Mouse (Mus musculus) CH12.LX (cell line): Measurements from ENCODE around the gene Traf5. TPM values are rescaled to one million over a fixed set of nuclear protein-coding genes. Genes with fewer than 3 reads are reported as not detected.

Source experiments
- DNase-seq: peaks from one replicate; pipeline ENCODE4 v3.0.0-alpha.2; 2013; ENCODE audit errors: extremely low read depth
- H3K27ac ChIP-seq: 2 replicates; pipeline ENCODE4 v1.5.1; 2012; ENCODE audit warnings: low read depth, mild to moderate bottlenecking, control low read depth, moderate library complexity; ENCODE audit not compliant: insufficient read depth
- H3K27me3 ChIP-seq: replicated peaks from 2 replicates; pipeline ENCODE3; 2012; ENCODE audit warnings: inconsistent platforms
- H3K36me3 ChIP-seq, 2 experiments: replicated peaks in 1 of 2; 2 replicates each; pipeline versions ENCODE3 to v1.6.1; 2012; ENCODE audit warnings: inconsistent platforms in 1 of 2, low read length in 1 of 2, mild to moderate bottlenecking in 1 of 2, mixed read lengths in 1 of 2, moderate library complexity in 1 of 2; ENCODE audit not compliant: control insufficient read depth in 1 of 2, insufficient read depth in 1 of 2
- H3K4me1 ChIP-seq, 2 experiments: 2 replicates each; pipeline ENCODE4 v1.6.1; 2012; ENCODE audit warnings: inconsistent platforms in 1 of 2, moderate library complexity in 1 of 2; ENCODE audit not compliant: insufficient read depth in 2 of 2, control insufficient read depth in 1 of 2
- H3K4me2 ChIP-seq: 2 replicates; pipeline ENCODE4 v1.6.1; 2012; ENCODE audit warnings: low read depth, mild to moderate bottlenecking, control low read depth; ENCODE audit not compliant: poor library complexity, insufficient read depth, severe bottlenecking
- H3K4me3 ChIP-seq, 3 experiments: fragments of 150-350 bp in 1 of 3; sonication (generic) in 1 of 3; replicated peaks in 1 of 3; 2 replicates each; pipeline versions ENCODE3 to v1.5.1; 2011 to 2012; ENCODE audit warnings: low read depth in 2 of 3, low read length in 2 of 3, mild to moderate bottlenecking in 2 of 3, moderate library complexity in 2 of 3, control low read depth in 1 of 3, improper control_type of control experiment in 1 of 3, inconsistent platforms in 1 of 3, mixed read lengths in 1 of 3; ENCODE audit not compliant: poor library complexity in 1 of 3
- H3K79me2 ChIP-seq: replicated peaks from 2 replicates; pipeline ENCODE4 v1.6.1; 2012; ENCODE audit warnings: mild to moderate bottlenecking, moderate library complexity; ENCODE audit not compliant: control insufficient read depth, poor library complexity, insufficient read depth, severe bottlenecking; ENCODE audit errors: extremely low read depth
- H3K9ac ChIP-seq: 2 replicates; pipeline ENCODE4 v1.6.1; 2012; ENCODE audit warnings: low read depth, mild to moderate bottlenecking, control low read depth, moderate library complexity; ENCODE audit not compliant: insufficient read depth
- H3K9me3 ChIP-seq: replicated peaks from 2 replicates; pipeline ENCODE3; 2012; ENCODE audit warnings: low read length, inconsistent platforms, mixed read lengths
- CHD1 ChIP-seq: IDR thresholded peaks from 2 replicates; pipeline ENCODE4 v1.6.1; 2012; ENCODE audit warnings: low read depth, low read length, improper control_type of control experiment, inconsistent platforms
- CTCF ChIP-seq, 2 experiments: IDR thresholded peaks in 1 of 2; conservative IDR thresholded peaks in 1 of 2; 2 replicates each; pipeline ENCODE4 v1.5.1; 2011 to 2012; ENCODE audit warnings: low read depth in 2 of 2, low read length in 2 of 2, improper control_type of control experiment in 1 of 2, inconsistent platforms in 1 of 2, mild to moderate bottlenecking in 1 of 2, moderate library complexity in 1 of 2
- ETS1 ChIP-seq: conservative IDR thresholded peaks from 2 replicates; pipeline ENCODE4 v1.6.1; 2012; ENCODE audit warnings: low read depth, mild to moderate bottlenecking, inconsistent platforms, low read length, improper control_type of control experiment, moderate library complexity
- GABPA ChIP-seq: IDR thresholded peaks from 2 replicates; pipeline ENCODE4 v1.6.1; 2012; ENCODE audit warnings: low read depth, low read length, improper control_type of control experiment, inconsistent platforms; ENCODE audit not compliant: insufficient replicate concordance
- HCFC1 ChIP-seq: IDR thresholded peaks from 2 replicates; pipeline ENCODE4 v1.6.1; 2012; ENCODE audit warnings: low read depth, mild to moderate bottlenecking, inconsistent platforms, low read length, improper control_type of control experiment
- KAT2A ChIP-seq: IDR thresholded peaks from 2 replicates; pipeline ENCODE4 v1.6.1; 2012; ENCODE audit warnings: low read length, improper control_type of control experiment, inconsistent platforms; ENCODE audit not compliant: insufficient replicate concordance
- MAFK ChIP-seq: IDR thresholded peaks from 2 replicates; pipeline ENCODE4 v1.6.1; 2011; ENCODE audit warnings: low read length, improper control_type of control experiment; ENCODE audit not compliant: insufficient replicate concordance
- MAX ChIP-seq: IDR thresholded peaks from 2 replicates; pipeline ENCODE4 v1.6.1; 2011; ENCODE audit warnings: low read length, improper control_type of control experiment
- MEF2A ChIP-seq: IDR thresholded peaks from 2 replicates; pipeline ENCODE4 v1.6.1; 2014; ENCODE audit warnings: low read depth, mild to moderate bottlenecking, inconsistent platforms, low read length, improper control_type of control experiment, borderline replicate concordance
- MYC ChIP-seq: IDR thresholded peaks from 2 replicates; pipeline ENCODE4 v1.6.1; 2011; ENCODE audit warnings: low read depth, mild to moderate bottlenecking, improper control_type of control experiment, low read length
- NELFE ChIP-seq: IDR thresholded peaks from 2 replicates; pipeline ENCODE4 v1.6.1; 2011; ENCODE audit warnings: low read depth, low read length, improper control_type of control experiment
- PAX5 ChIP-seq: IDR thresholded peaks from 2 replicates; pipeline ENCODE4 v1.6.1; 2012; ENCODE audit warnings: low read length, inconsistent platforms, mixed read lengths
- RAD21 ChIP-seq: IDR thresholded peaks from 2 replicates; pipeline ENCODE4 v1.6.1; 2011; ENCODE audit warnings: low read depth, mild to moderate bottlenecking, low read length, improper control_type of control experiment, moderate library complexity
- RCOR1 ChIP-seq: conservative IDR thresholded peaks from 2 replicates; pipeline ENCODE4 v1.6.1; 2012; ENCODE audit warnings: low read depth, mild to moderate bottlenecking, inconsistent platforms, low read length, improper control_type of control experiment
- SMC3 ChIP-seq: IDR thresholded peaks from 2 replicates; pipeline ENCODE4 v1.6.1; 2011; ENCODE audit warnings: low read depth, low read length, improper control_type of control experiment
- TBP ChIP-seq: conservative IDR thresholded peaks from 2 replicates; pipeline ENCODE4 v1.6.1; 2011; ENCODE audit warnings: low read depth, low read length, improper control_type of control experiment
- TCF12 ChIP-seq: IDR thresholded peaks from 2 replicates; pipeline ENCODE4 v1.6.1; 2014; ENCODE audit warnings: low read depth, mild to moderate bottlenecking, inconsistent platforms, low read length, improper control_type of control experiment
- UBTF ChIP-seq: IDR thresholded peaks from 2 replicates; pipeline ENCODE4 v1.6.1; 2012; ENCODE audit warnings: low read depth, mild to moderate bottlenecking, inconsistent platforms, low read length, improper control_type of control experiment, moderate library complexity
- ZC3H11A ChIP-seq: IDR thresholded peaks from 2 replicates; pipeline ENCODE4 v1.6.1; 2012; ENCODE audit warnings: low read depth, mild to moderate bottlenecking, inconsistent platforms, low read length, improper control_type of control experiment
- ZMIZ1 ChIP-seq: IDR thresholded peaks from 2 replicates; pipeline ENCODE4 v1.6.1; 2012; ENCODE audit warnings: low read depth, mild to moderate bottlenecking, inconsistent platforms, low read length, improper control_type of control experiment
- dilution Hi-C: fragments of 300-500 bp; cut with MboI; formaldehyde crosslinking; loops from 2 replicates; pipeline ENCODE4 v1.14.3; 2020; ENCODE audit warnings: low sequenced_read_pairs; ENCODE audit not compliant: extremely low pct_unique_long_range_greater_than_20kb, extremely low pct_ligation_motif_present
- in situ Hi-C: fragments of 300-500 bp; cut with MboI; formaldehyde crosslinking; loops from 3 replicates; pipeline ENCODE4 v1.14.3; 2019; ENCODE audit warnings: low sequenced_read_pairs, low pct_ligation_motif_present, low pct_unique_long_range_greater_than_20kb, mixed read lengths
- polyA plus RNA-seq: library from polyadenylated mRNA; unstranded; fragments of >175 nt; gene quantifications from 2 replicates; pipeline ENCODE4 v1.2.1, GENCODE M21; 2012; ENCODE audit warnings: low read depth; ENCODE audit not compliant: insufficient read length
- total RNA-seq, 2 experiments: library from RNA; depleted of rRNA; stranded (reverse); fragments of 300-350 nt in 1 of 2; fragments of >200 nt in 1 of 2; gene quantifications; 2 replicates each; pipeline ENCODE4 v1.2.3; 2012 to 2014

Traf5 gene
- total and polyA plus RNA-seq, 3 experiments, result 21.3 to 38.7 (median 32.3) TPM

DNA sequence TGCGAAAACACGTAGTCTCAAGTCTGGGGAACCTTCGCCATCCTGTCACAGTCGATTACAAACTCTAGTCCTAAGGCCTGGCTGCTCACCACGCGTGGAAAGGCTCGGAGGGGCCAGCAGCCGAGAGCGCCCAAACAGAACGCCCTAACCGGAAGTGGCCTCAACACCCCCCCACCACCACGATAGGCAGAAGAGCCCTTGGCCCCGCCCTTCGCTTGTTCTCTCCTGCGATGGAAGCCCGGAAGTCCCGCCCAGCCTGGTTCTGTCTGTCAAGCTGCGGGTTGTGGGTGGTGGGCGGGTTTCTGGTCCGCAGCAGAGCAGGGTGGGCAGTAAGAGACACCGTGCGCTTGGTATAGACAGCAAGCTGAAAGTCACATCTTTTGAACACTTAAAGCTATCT lies 102.4 kb downstream of the Traf5 start (continued):
- peak; percentile 65; the same call in 1 of the 2 replicates for TF ChIP-seq MEF2A
- TF ChIP-seq ZMIZ1, result peak; percentile 90; the same call in 1 of the 2 replicates
- no peak for TF ChIP-seq SMC3
- TF ChIP-seq ZC3H11A, result no peak
- peak; percentile 87 for TF ChIP-seq NELFE
- peak; percentile 75 for TF ChIP-seq HCFC1
- TF ChIP-seq KAT2A, result peak; percentile 75; the same call in 1 of the 2 replicates
- no peak for TF ChIP-seq UBTF
- TF ChIP-seq PAX5, result no peak

DNA sequence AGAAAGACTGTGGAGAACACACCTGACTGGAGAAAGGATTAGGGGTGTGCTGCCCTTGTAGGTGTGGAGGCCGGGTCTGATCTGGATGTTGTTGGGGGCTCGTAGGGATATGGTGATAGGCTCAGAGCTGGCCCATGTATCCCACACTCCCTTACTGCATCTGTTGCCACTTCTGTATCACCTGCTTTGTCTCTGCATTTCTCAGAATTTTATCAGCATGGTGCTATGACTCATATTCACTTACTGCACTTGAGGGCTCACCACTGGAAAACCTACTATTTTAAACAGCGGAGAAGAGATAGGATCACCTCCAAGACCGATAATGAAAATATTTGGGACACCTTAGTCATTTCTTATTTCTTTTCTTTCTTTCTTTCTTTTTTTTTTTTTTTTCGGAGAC lies 103.3 kb downstream of the Traf5 start:
- Histone ChIP-seq H3K9me3 (no peaks in the 10 kb centered on the region), H3K9ac (peak overlapping the region; percentile 94), H3K79me2 (no peaks in the 10 kb centered on the region), H3K4me3 (peak overlapping the region in 2 of 3 experiments; percentile 61 to 67), H3K4me2 (peak overlapping the region; percentile 23; the same call in 1 of the 2 replicates), H3K27ac (peak overlapping the region; percentile 74), H3K27me3 (no peaks in the 10 kb centered on the region), H3K4me1 (peaks cover 22 to 52% of the 10 kb centered on the region in 2 experiments), H3K36me3 (peaks cover 0 to 5% of the 10 kb centered on the region in 2 experiments)
- dilution Hi-C loops (no loop called here), in situ Hi-C loops (no loop called here)
- DNase-seq, result no peak
- TF ChIP-seq MYC (no peak), HCFC1 (no peak), CHD1 (no peak), MAFK (no peak), TCF12 (no peak), RAD21 (no peak), GABPA (no peak), RCOR1 (no peak), ETS1 (0 out of 2 replicates have a peak, but pooled peaks have one; percentile 8), TBP (no peak), PAX5 (no peak), CTCF (conservative IDR thresholded peaks at IDR 0.05 in 1 of 2, IDR thresholded peaks at IDR 0.05 in 1 of 2; ENCODE audit: low read depth in 2 of 2, low read length in 2 of 2) (no peak), MAX (0 out of 2 replicates have a peak, but pooled peaks have one; percentile 38)
